In the genomic region with DNA sequence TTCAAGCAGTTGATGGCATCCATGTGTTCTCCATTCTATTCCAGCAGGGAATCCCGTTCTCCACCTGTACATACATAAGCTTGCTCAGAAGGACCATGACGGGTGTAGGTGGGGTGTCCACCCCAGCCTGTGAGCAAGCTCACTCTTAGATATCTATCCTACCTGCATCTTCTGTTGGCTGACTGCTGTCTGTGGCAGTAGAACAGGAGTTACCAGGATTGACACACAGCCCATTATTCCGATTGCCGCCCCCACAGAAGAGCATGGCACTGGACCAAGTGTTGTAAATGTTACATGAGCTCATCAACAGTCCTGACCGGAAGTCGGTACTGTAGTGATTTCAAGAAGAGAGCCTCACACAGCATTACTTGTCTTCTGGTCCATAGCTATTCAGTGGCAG, we compare ENCODE assay signal across 11 mouse cellular contexts.
DNase-seq lines count a peak whose midpoint lies in the region.
"Had no signal": no experiment of that assay in that cellular context is flagged by ENCODE, and none has a peak within 500 bp of the region (broad histone marks: within the 10 kb centered on the region; RNA-seq: fewer than 3 reads in every experiment).

No protein-coding gene starts in this region.

- DNase-seq in cerebellum, adult 9-11 months = peak; percentile 27
- no peak for DNase-seq in cerebellum, postnatal 10 days
- DNase-seq in layer of hippocampus, adult 9-11 months = peak; percentile 19
- DNase-seq in layer of hippocampus, postnatal 25 days (ENCODE audit: extremely low spot score in 1 of 2, low spot score in 1 of 2) = no peak
- DNase-seq in right cerebral cortex, adult 2 months (ENCODE audit: low spot score in 2 of 2) = peak; percentile 28 to 37
- DNase-seq in right cerebral cortex, postnatal 4 days = no peak
- DNase-seq in urinary bladder, adult 18-20 months (ENCODE audit: low spot score in 2 of 2) = no peak
- DNase-seq: cerebellum, adult 18-20 months; gastrocnemius, adult 2 months; kidney, adult 8-10 months; kidney, postnatal 14 days had no signal

Comparison
In these comparisons a context has a peak if more than half of its experiments do, and no peak if none do; other contexts are left out.
1. DNase-seq: peak in cerebellum, adult 9-11 months (single experiment), layer of hippocampus, adult 9-11 months (single experiment) and right cerebral cortex, adult 2 months (2 of 2); none in cerebellum, postnatal 10 days (0 of 2), layer of hippocampus, postnatal 25 days (0 of 2), right cerebral cortex, postnatal 4 days (single experiment) and urinary bladder, adult 18-20 months (0 of 2).